Mouse (Mus musculus) ES-E14 (cell line): Measurements from ENCODE around the gene Slc6a5.

ENCODE experiments used
- CHD2 ChIP-seq: IDR thresholded peaks from 2 replicates; pipeline ENCODE4 v1.6.1; 2014; ENCODE audit warnings: mild to moderate bottlenecking, low read depth, low read length, inconsistent platforms
- HCFC1 ChIP-seq: IDR thresholded peaks from 2 replicates; pipeline ENCODE4 v1.6.1; 2012; ENCODE audit warnings: low read length, inconsistent platforms, borderline replicate concordance; ENCODE audit not compliant: insufficient read depth
- ZC3H11A ChIP-seq: IDR thresholded peaks from 2 replicates; pipeline ENCODE4 v1.6.1; 2012; ENCODE audit warnings: low read depth, mild to moderate bottlenecking, inconsistent platforms, low read length, borderline replicate concordance

- TF ChIP-seq CHD2, result no peak
- no peak for TF ChIP-seq HCFC1
- TF ChIP-seq ZC3H11A, result no peak
Observed at GRCm38 (mm10) chr7:49908181-49908855, 1.6 kb upstream of the Slc6a5 start.
